Mouse (Mus musculus): ENCODE data around the gene Ttc7b. TPM values are rescaled to one million over a fixed set of nuclear protein-coding genes. Genes with fewer than 3 reads are reported as not detected.

The Ttc7b gene
- polyA plus RNA-seq, 1 experiment from 2014 or later: 3.7 TPM

- no peak overlapping the region for H3K4me2 ChIP-seq (ENCODE audit: low read depth, low read length)
- peaks cover 10% of the 10 kb centered on the region for H3K4me1 ChIP-seq (replicated peaks; ENCODE audit: control insufficient read depth, insufficient read depth, low read length)
- WGBS: 29% methylated on average over 3 of the region's 3 CpGs
- no peak for ATAC-seq (ENCODE audit: low read depth)
- no peaks in the 10 kb centered on the region for H3K27me3 ChIP-seq (ENCODE audit: control insufficient read depth, insufficient read depth, low read depth, low read length)
- H3K9me3 ChIP-seq (ENCODE audit: control insufficient read depth, low read length): no peaks in the 10 kb centered on the region
- H3K9ac ChIP-seq (ENCODE audit: low read length): no peak overlapping the region
- H3K4me3 ChIP-seq (ENCODE audit: low read length): no peak overlapping the region
- no peaks in the 10 kb centered on the region for H3K36me3 ChIP-seq (ENCODE audit: control insufficient read depth, insufficient read depth, low read length)
- no peak overlapping the region for H3K27ac ChIP-seq (ENCODE audit: low read length)
These were observed 21.4 kb upstream of the Ttc7b start for GRCm38 (mm10) chr12:100542076-100542475.

GRCm38 (mm10) chr12:100539158-100539714 is 18.6 kb upstream of the Ttc7b start:
- H3K4me3 ChIP-seq (ENCODE audit: low read length): no peak overlapping the region
- H3K9ac ChIP-seq (ENCODE audit: low read length): no peak overlapping the region
- no peaks in the 10 kb centered on the region for H3K9me3 ChIP-seq (ENCODE audit: control insufficient read depth, low read length)
- ATAC-seq (ENCODE audit: low read depth): 0 out of 2 replicates have a peak, but pooled peaks have one; percentile 4
- 28% methylated on average over 9 of the region's 9 CpGs for WGBS
- H3K27me3 ChIP-seq (ENCODE audit: control insufficient read depth, insufficient read depth, low read depth, low read length): no peaks in the 10 kb centered on the region
- H3K27ac ChIP-seq (ENCODE audit: low read length): peak overlapping the region; percentile 69
- H3K4me1 ChIP-seq (replicated peaks; ENCODE audit: control insufficient read depth, insufficient read depth, low read length): peaks cover 12% of the 10 kb centered on the region
- no peaks in the 10 kb centered on the region for H3K36me3 ChIP-seq (ENCODE audit: control insufficient read depth, insufficient read depth, low read length)
- H3K4me2 ChIP-seq (ENCODE audit: low read depth, low read length): no peak overlapping the region

- 27% methylated on average over 7 of the region's 7 CpGs for WGBS
- H3K9ac ChIP-seq (ENCODE audit: low read length): no peak overlapping the region
- no peaks in the 10 kb centered on the region for H3K36me3 ChIP-seq (ENCODE audit: control insufficient read depth, insufficient read depth, low read length)
- no peaks in the 10 kb centered on the region for H3K9me3 ChIP-seq (ENCODE audit: control insufficient read depth, low read length)
- H3K27ac ChIP-seq (ENCODE audit: low read length): peak overlapping the region; percentile 69
- ATAC-seq (ENCODE audit: low read depth): peak; percentile 34; the same call in 1 of the 2 replicates
- no peak overlapping the region for H3K4me3 ChIP-seq (ENCODE audit: low read length)
- no peak overlapping the region for H3K4me2 ChIP-seq (ENCODE audit: low read depth, low read length)
- H3K4me1 ChIP-seq (replicated peaks; ENCODE audit: control insufficient read depth, insufficient read depth, low read length): peaks cover 12% of the 10 kb centered on the region
- H3K27me3 ChIP-seq (ENCODE audit: control insufficient read depth, insufficient read depth, low read depth, low read length): no peaks in the 10 kb centered on the region
These were observed 18.0 kb upstream of the Ttc7b start for GRCm38 (mm10) chr12:100538445-100539157.

- no peak overlapping the region for H3K27ac ChIP-seq (ENCODE audit: low read length)
- H3K9me3 ChIP-seq (ENCODE audit: control insufficient read depth, low read length): no peaks in the 10 kb centered on the region
- H3K36me3 ChIP-seq (ENCODE audit: control insufficient read depth, insufficient read depth, low read length): no peaks in the 10 kb centered on the region
- H3K4me2 ChIP-seq (ENCODE audit: low read depth, low read length): no peak overlapping the region
- ATAC-seq (ENCODE audit: low read depth): no peak
- H3K27me3 ChIP-seq (ENCODE audit: control insufficient read depth, insufficient read depth, low read depth, low read length): no peaks in the 10 kb centered on the region
- WGBS: 66% methylated on average over 11 of the region's 11 CpGs
- no peak overlapping the region for H3K9ac ChIP-seq (ENCODE audit: low read length)
- H3K4me1 ChIP-seq (replicated peaks; ENCODE audit: control insufficient read depth, insufficient read depth, low read length): peaks cover 12% of the 10 kb centered on the region
- no peak overlapping the region for H3K4me3 ChIP-seq (ENCODE audit: low read length)
These were observed 16.5 kb upstream of the Ttc7b start for GRCm38 (mm10) chr12:100537091-100537490.

DNA sequence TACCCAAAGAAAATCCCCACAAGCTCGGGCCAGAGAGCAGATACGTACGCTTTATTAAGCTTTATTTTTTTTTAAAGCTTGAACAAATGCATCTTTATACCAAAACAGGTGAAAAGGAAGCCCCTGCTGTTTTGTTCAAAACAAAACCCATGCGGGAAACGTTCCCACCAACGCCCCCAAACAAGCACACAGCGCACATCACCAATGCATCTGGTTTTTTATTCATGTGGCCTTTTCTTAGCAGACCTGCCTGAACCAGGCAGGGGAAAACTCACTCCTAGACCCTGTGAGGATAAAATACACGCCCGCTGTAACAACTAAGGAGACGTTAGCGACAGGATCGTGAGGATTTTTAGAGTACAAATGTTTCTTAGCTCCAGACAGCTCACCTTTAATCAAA is 14.4 kb upstream of the Ttc7b start:
- no peak for ATAC-seq (ENCODE audit: low read depth)
- Histone ChIP-seq H3K9ac (ENCODE audit: low read length) (no peak overlapping the region), H3K9me3 (ENCODE audit: control insufficient read depth, low read length) (no peaks in the 10 kb centered on the region), H3K27ac (ENCODE audit: low read length) (no peak overlapping the region; the same call in 1 of the 2 replicates), H3K27me3 (ENCODE audit: control insufficient read depth, insufficient read depth, low read depth, low read length) (no peaks in the 10 kb centered on the region), H3K4me3 (ENCODE audit: low read length) (no peak overlapping the region), H3K4me1 (replicated peaks; ENCODE audit: control insufficient read depth, insufficient read depth, low read length) (peaks cover 12% of the 10 kb centered on the region), H3K36me3 (ENCODE audit: control insufficient read depth, insufficient read depth, low read length) (no peaks in the 10 kb centered on the region), H3K4me2 (ENCODE audit: low read depth, low read length) (no peak overlapping the region)
- WGBS: 82% methylated on average over 12 of the region's 12 CpGs

DNA sequence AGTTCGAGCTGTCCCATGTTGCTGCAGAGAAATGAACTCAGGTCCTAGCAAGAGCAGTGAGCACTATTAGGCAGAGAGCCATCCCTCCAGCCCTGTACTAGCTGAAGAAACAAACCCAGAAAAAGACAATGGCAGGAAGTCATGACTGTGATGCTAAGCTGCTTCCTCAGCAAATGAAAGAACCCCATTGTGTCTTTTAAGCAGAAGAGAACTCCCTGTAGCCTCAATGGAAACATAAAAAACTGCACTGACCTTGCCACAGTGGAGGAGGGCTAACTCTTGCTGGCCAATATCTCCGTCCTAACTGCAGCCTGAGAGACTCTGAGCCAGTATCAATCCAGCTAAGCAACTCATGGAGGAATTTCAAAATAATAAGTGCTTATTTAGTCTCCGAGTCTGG is 13.4 kb upstream of the Ttc7b start:
- H3K9me3 ChIP-seq (ENCODE audit: control insufficient read depth, low read length): no peaks in the 10 kb centered on the region
- H3K9ac ChIP-seq (ENCODE audit: low read length): no peak overlapping the region
- H3K4me1 ChIP-seq (replicated peaks; ENCODE audit: control insufficient read depth, insufficient read depth, low read length): peaks cover 9% of the 10 kb centered on the region
- peak overlapping the region; percentile 70 for H3K27ac ChIP-seq (ENCODE audit: low read length)
- H3K27me3 ChIP-seq (ENCODE audit: control insufficient read depth, insufficient read depth, low read depth, low read length): no peaks in the 10 kb centered on the region
- no peak overlapping the region for H3K4me2 ChIP-seq (ENCODE audit: low read depth, low read length)
- no peak overlapping the region for H3K4me3 ChIP-seq (ENCODE audit: low read length)
- peak; percentile 65 for ATAC-seq (ENCODE audit: low read depth)
- H3K36me3 ChIP-seq (ENCODE audit: control insufficient read depth, insufficient read depth, low read length): no peaks in the 10 kb centered on the region
- 43% methylated on average over 3 of the region's 3 CpGs for WGBS

DNA sequence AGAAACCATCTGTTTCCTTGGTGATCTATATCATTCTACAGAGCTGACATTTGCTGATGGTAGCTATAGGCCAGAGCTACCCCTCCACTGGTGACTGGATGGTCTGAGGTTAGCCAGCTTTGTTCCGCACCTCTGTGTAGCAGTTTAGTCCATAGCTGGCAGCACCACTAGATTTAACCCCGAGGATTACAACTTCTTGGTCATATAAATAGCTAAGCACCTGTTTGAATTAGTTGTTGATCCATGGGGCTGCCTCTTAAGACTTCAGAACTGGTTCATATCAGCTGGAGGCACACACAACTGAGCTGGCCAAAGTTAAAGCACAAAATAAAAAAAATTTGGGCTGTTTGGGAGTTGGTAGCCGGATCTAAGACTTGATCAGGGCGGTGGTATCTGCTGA is 12.6 kb upstream of the Ttc7b start:
- Histone ChIP-seq H3K9ac (ENCODE audit: low read length) (no peak overlapping the region), H3K4me3 (ENCODE audit: low read length) (no peak overlapping the region), H3K27ac (ENCODE audit: low read length) (peak overlapping the region; percentile 18; the same call in 1 of the 2 replicates), H3K36me3 (ENCODE audit: control insufficient read depth, insufficient read depth, low read length) (no peaks in the 10 kb centered on the region), H3K27me3 (ENCODE audit: control insufficient read depth, insufficient read depth, low read depth, low read length) (no peaks in the 10 kb centered on the region), H3K4me2 (ENCODE audit: low read depth, low read length) (no peak overlapping the region), H3K9me3 (ENCODE audit: control insufficient read depth, low read length) (no peaks in the 10 kb centered on the region), H3K4me1 (replicated peaks; ENCODE audit: control insufficient read depth, insufficient read depth, low read length) (peaks cover 3% of the 10 kb centered on the region; the same call in 1 of the 2 replicates)
- no peak for ATAC-seq (ENCODE audit: low read depth)
- 76% methylated on average over 4 of the region's 4 CpGs for WGBS

DNA sequence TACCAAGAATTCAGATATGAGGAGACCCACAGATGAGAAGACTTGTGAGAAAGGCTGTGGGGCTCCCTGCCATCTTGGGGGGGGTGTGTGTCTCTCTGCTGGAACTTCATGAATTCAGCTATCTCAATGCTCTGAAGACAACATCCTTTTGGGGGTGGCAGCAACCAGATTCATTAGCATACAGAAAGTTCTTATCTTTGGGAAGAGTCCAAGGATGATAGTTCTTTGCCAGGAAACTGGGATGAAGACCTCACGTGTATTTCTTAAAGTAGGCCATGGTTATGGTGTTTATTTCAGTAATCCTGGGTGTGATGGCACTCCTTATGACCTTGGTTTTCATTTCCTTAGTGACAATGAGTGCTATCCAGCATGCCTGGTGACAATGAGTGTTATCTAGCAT is 11.1 kb upstream of the Ttc7b start:
- Histone ChIP-seq H3K4me3 (ENCODE audit: low read length) (no peak overlapping the region), H3K36me3 (ENCODE audit: control insufficient read depth, insufficient read depth, low read length) (no peaks in the 10 kb centered on the region), H3K9ac (ENCODE audit: low read length) (no peak overlapping the region), H3K4me2 (ENCODE audit: low read depth, low read length) (no peak overlapping the region), H3K27ac (ENCODE audit: low read length) (no peak overlapping the region), H3K4me1 (replicated peaks; ENCODE audit: control insufficient read depth, insufficient read depth, low read length) (peaks cover 7% of the 10 kb centered on the region), H3K9me3 (ENCODE audit: control insufficient read depth, low read length) (no peaks in the 10 kb centered on the region), H3K27me3 (ENCODE audit: control insufficient read depth, insufficient read depth, low read depth, low read length) (no peaks in the 10 kb centered on the region)
- ATAC-seq (ENCODE audit: low read depth): no peak
- 21% methylated on average over 1 of the region's 1 CpGs for WGBS

DNA sequence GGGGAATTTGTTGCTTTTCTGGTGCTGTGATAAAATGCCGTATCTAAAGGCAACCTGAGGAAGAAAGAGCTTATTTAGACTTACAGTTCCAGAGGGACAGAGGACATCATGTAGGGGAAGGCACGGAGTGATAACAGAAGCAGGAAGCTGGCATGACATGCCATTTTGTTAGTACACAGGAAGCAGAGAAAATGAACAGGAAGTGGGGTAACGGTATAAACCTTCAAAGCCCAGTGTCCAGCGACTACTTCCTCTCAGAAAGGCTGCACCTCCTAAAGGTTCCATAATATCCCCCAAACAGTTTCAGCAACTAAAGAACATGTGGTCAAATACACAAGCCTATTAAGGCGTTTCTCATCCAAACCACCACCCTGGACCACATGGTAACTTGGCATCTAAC is 10.2 kb upstream of the Ttc7b start:
- H3K4me3 ChIP-seq (ENCODE audit: low read length): no peak overlapping the region
- peaks cover 7% of the 10 kb centered on the region for H3K4me1 ChIP-seq (replicated peaks; ENCODE audit: control insufficient read depth, insufficient read depth, low read length)
- ATAC-seq (ENCODE audit: low read depth): no peak
- no peaks in the 10 kb centered on the region for H3K36me3 ChIP-seq (ENCODE audit: control insufficient read depth, insufficient read depth, low read length)
- no peak overlapping the region for H3K4me2 ChIP-seq (ENCODE audit: low read depth, low read length)
- no peaks in the 10 kb centered on the region for H3K9me3 ChIP-seq (ENCODE audit: control insufficient read depth, low read length)
- no peaks in the 10 kb centered on the region for H3K27me3 ChIP-seq (ENCODE audit: control insufficient read depth, insufficient read depth, low read depth, low read length)
- no peak overlapping the region for H3K27ac ChIP-seq (ENCODE audit: low read length)
- H3K9ac ChIP-seq (ENCODE audit: low read length): no peak overlapping the region
- 67% methylated on average over 5 of the region's 5 CpGs for WGBS
